Comparison of ENCODE assay signal across 8 mouse cellular contexts in genomic region chr15:27782383-27783036, GRCm38 (mm10).
DNase-seq lines count a peak whose midpoint lies in the region; ATAC-seq and TF ChIP-seq lines count a peak whose summit lies in the region.

No protein-coding gene starts in this region.

- H3K4me3 ChIP-seq in forebrain, embryonic 11.5 days (ENCODE audit: low read depth, low read length), result no peak overlapping the region
- no peak overlapping the region for H3K4me3 ChIP-seq in hindbrain, embryonic 14.5 days (replicated peaks; ENCODE audit: low read length)
- H3K4me3 ChIP-seq in liver, embryonic 13.5 days (replicated peaks), result no peak overlapping the region
- no peak overlapping the region for H3K4me3 ChIP-seq in stomach, postnatal 0 days (ENCODE audit: low read depth, low read length)

- H3K9ac ChIP-seq in forebrain, embryonic 11.5 days (ENCODE audit: low read length), result 0 out of 2 replicates have a peak overlapping the region, but pooled peaks have one; percentile 24
- peak overlapping the region; percentile 28; the same call in 1 of the 2 replicates for H3K9ac ChIP-seq in hindbrain, embryonic 14.5 days
- H3K9ac ChIP-seq in liver, embryonic 13.5 days, result no peak overlapping the region
- H3K9ac ChIP-seq in stomach, postnatal 0 days (ENCODE audit: low read length), result no peak overlapping the region

- TF ChIP-seq EP300 in stomach, postnatal 0 days (optimal IDR thresholded peaks at IDR 0.05), result no peak

- H3K27ac ChIP-seq in forebrain, embryonic 11.5 days (ENCODE audit: low read depth, low read length), result peak overlapping the region; percentile 90
- H3K27ac ChIP-seq in hindbrain, embryonic 14.5 days, result peak overlapping the region; percentile 88
- H3K27ac ChIP-seq in liver, embryonic 13.5 days, result no peak overlapping the region; the same call in 1 of the 2 replicates
- H3K27ac ChIP-seq in stomach, postnatal 0 days (replicated peaks), result peak overlapping the region; percentile 53; the same call in 1 of the 2 replicates

- no peaks in the 10 kb centered on the region for H3K27me3 ChIP-seq in forebrain, embryonic 11.5 days (ENCODE audit: control insufficient read depth, insufficient read depth, low read length)
- H3K27me3 ChIP-seq in hindbrain, embryonic 14.5 days (ENCODE audit: control insufficient read depth, insufficient read depth, low read length), result no peaks in the 10 kb centered on the region
- no peaks in the 10 kb centered on the region for H3K27me3 ChIP-seq in liver, embryonic 13.5 days
- H3K27me3 ChIP-seq in stomach, postnatal 0 days (ENCODE audit: control insufficient read depth, insufficient read depth, low read length), result no peaks in the 10 kb centered on the region

- no peak for TF ChIP-seq CTCF in stomach, postnatal 0 days (IDR thresholded peaks at IDR 0.05; ENCODE audit: low read depth)

- DNase-seq in adrenal gland, postnatal 10 days, result peak; percentile 46
- DNase-seq in adrenal gland, adult 18-20 months (ENCODE audit: low spot score in 2 of 2), result no peak
- DNase-seq in forebrain, embryonic 11.5 days (ENCODE audit: low spot score), result no peak
- DNase-seq in hindbrain, embryonic 14.5 days (ENCODE audit: low spot score), result peak; percentile 76
- DNase-seq in liver, embryonic 13.5 days, result no peak
- DNase-seq in stomach, postnatal 0 days (ENCODE audit: low spot score), result no peak
- no peak for DNase-seq in cerebellum, adult 11 months
- no peak for DNase-seq in yolk sac, embryonic 10.5 days (ENCODE audit: low spot score)

- no peaks in the 10 kb centered on the region for H3K36me3 ChIP-seq in forebrain, embryonic 11.5 days (ENCODE audit: control insufficient read depth, insufficient read depth, low read length)
- no peaks in the 10 kb centered on the region for H3K36me3 ChIP-seq in hindbrain, embryonic 14.5 days (replicated peaks; ENCODE audit: control insufficient read depth, insufficient read depth)
- H3K36me3 ChIP-seq in liver, embryonic 13.5 days, result no peaks in the 10 kb centered on the region
- no peaks in the 10 kb centered on the region for H3K36me3 ChIP-seq in stomach, postnatal 0 days (ENCODE audit: control insufficient read depth, insufficient read depth, low read length)

- H3K4me2 ChIP-seq in forebrain, embryonic 11.5 days (ENCODE audit: low read depth, low read length, severe bottlenecking), result 0 out of 2 replicates have a peak overlapping the region, but pooled peaks have one; percentile 6
- H3K4me2 ChIP-seq in hindbrain, embryonic 14.5 days (replicated peaks), result peak overlapping the region; percentile 26
- H3K4me2 ChIP-seq in liver, embryonic 13.5 days, result no peak overlapping the region
- no peak overlapping the region for H3K4me2 ChIP-seq in stomach, postnatal 0 days (replicated peaks; ENCODE audit: low read depth)

- no peak for ATAC-seq in forebrain, embryonic 11.5 days (replicated peaks; ENCODE audit: low FRiP score)
- peak; percentile 73 for ATAC-seq in hindbrain, embryonic 14.5 days (ENCODE audit: low FRiP score)
- ATAC-seq in liver, embryonic 13.5 days (ENCODE audit: low read depth), result peak; percentile 51; the same call in 1 of the 2 replicates
- peak; percentile 28; the same call in 1 of the 2 replicates for ATAC-seq in stomach, postnatal 0 days (ENCODE audit: low FRiP score, low TSS enrichment)

- peaks cover 57% of the 10 kb centered on the region for H3K4me1 ChIP-seq in forebrain, embryonic 11.5 days (replicated peaks; ENCODE audit: control insufficient read depth, insufficient read depth, low read length)
- H3K4me1 ChIP-seq in hindbrain, embryonic 14.5 days (replicated peaks; ENCODE audit: control insufficient read depth, insufficient read depth, low read length), result peaks cover 97% of the 10 kb centered on the region
- peaks cover 24% of the 10 kb centered on the region for H3K4me1 ChIP-seq in liver, embryonic 13.5 days (replicated peaks)
- H3K4me1 ChIP-seq in stomach, postnatal 0 days (replicated peaks; ENCODE audit: control insufficient read depth, insufficient read depth), result peaks cover 12% of the 10 kb centered on the region

- H3K9me3 ChIP-seq in forebrain, embryonic 11.5 days (ENCODE audit: control insufficient read depth, low read length), result no peaks in the 10 kb centered on the region
- H3K9me3 ChIP-seq in hindbrain, embryonic 14.5 days (ENCODE audit: control insufficient read depth, low read length), result no peaks in the 10 kb centered on the region
- H3K9me3 ChIP-seq in liver, embryonic 13.5 days (replicated peaks), result no peaks in the 10 kb centered on the region
- no peaks in the 10 kb centered on the region for H3K9me3 ChIP-seq in stomach, postnatal 0 days (ENCODE audit: control insufficient read depth, low read length)

- 54% methylated on average over 15 of the region's 15 CpGs for WGBS in forebrain, embryonic 11.5 days
- 25% methylated on average over 15 of the region's 15 CpGs for WGBS in hindbrain, embryonic 14.5 days
- WGBS in liver, embryonic 13.5 days (ENCODE audit: insufficient replicate concordance), result 35% methylated on average over 15 of the region's 15 CpGs
- WGBS in stomach, postnatal 0 days, result 38% methylated on average over 15 of the region's 15 CpGs

Comparison
In these comparisons a context has a peak if more than half of its experiments do, and no peak if none do; other contexts are left out.
1. DNase-seq: peak in adrenal gland, postnatal 10 days (single experiment) and hindbrain, embryonic 14.5 days (single experiment); none in adrenal gland, adult 18-20 months (0 of 2), forebrain, embryonic 11.5 days (single experiment), liver, embryonic 13.5 days (single experiment), stomach, postnatal 0 days (single experiment), cerebellum, adult 11 months (single experiment) and yolk sac, embryonic 10.5 days (single experiment).
2. H3K4me2 ChIP-seq: peak in forebrain, embryonic 11.5 days (single experiment) and hindbrain, embryonic 14.5 days (single experiment); none in liver, embryonic 13.5 days (single experiment) and stomach, postnatal 0 days (single experiment).
3. H3K9ac ChIP-seq: peak in forebrain, embryonic 11.5 days (single experiment) and hindbrain, embryonic 14.5 days (single experiment); none in liver, embryonic 13.5 days (single experiment) and stomach, postnatal 0 days (single experiment).